Mouse (Mus musculus) urinary bladder, postnatal 36 days (tissue): ENCODE results near the gene Fasn.
"Not testable (repeated sequence)": the region's sequence is repeated elsewhere in the genome, so short reads cannot be mapped to it uniquely, and the experiment has no call there.

Source experiments
- DNase-seq, 2 experiments: peaks; one replicate each; pipeline ENCODE4 v3.0.0; 2022; ENCODE audit warnings: low spot score in 2 of 2, mixed read lengths in 1 of 2

The Fasn gene

GRCm38 (mm10) chr11:120798244-120798643, 26.1 kb downstream of the Fasn start:
- DNase-seq, result no peak

- no peak for DNase-seq
Observed at GRCm38 (mm10) chr11:120796614-120796946, 27.8 kb downstream of the Fasn start.

- DNase-seq, result peak; percentile 96 to 98
Observed at GRCm38 (mm10) chr11:120795756-120796613, 28.4 kb downstream of the Fasn start, which contains the start of gene Dus1l. Dus1l (minus strand) TSS chr11:120796403.

- no peak for DNase-seq
Observed at GRCm38 (mm10) chr11:120792652-120793051, 31.7 kb downstream of the Fasn start.

- DNase-seq, result no peak
Observed at GRCm38 (mm10) chr11:120789810-120790209, 34.5 kb downstream of the Fasn start.

GRCm38 (mm10) chr11:120789355-120789754, 35.0 kb downstream of the Fasn start:
- DNase-seq, result no peak

GRCm38 (mm10) chr11:120788460-120788859, 35.9 kb downstream of the Fasn start:
- DNase-seq, result not testable (repeated sequence)

GRCm38 (mm10) chr11:120785145-120785544, 39.2 kb downstream of the Fasn start:
- no peak for DNase-seq

- peak; percentile 79 to 85 for DNase-seq
Observed at GRCm38 (mm10) chr11:120784064-120784791, 40.1 kb downstream of the Fasn start, which contains the start of the genes Rfng and Gps1. Rfng (minus strand) TSS chr11:120784207. Gps1 (plus strand) TSS chr11:120784272.

- peak in 1 of 2 experiments; percentile 20 for DNase-seq
Observed at GRCm38 (mm10) chr11:120783426-120784063, 40.8 kb downstream of the Fasn start.

- DNase-seq, result not testable (repeated sequence)
Observed at GRCm38 (mm10) chr11:120781361-120781760, 43.0 kb downstream of the Fasn start.

GRCm38 (mm10) chr11:120779876-120780275, 44.5 kb downstream of the Fasn start:
- no peak for DNase-seq

- DNase-seq, result no peak
Observed at GRCm38 (mm10) chr11:120777123-120777522, 47.2 kb downstream of the Fasn start.

- DNase-seq, result peak; percentile 91 to 95
Observed at GRCm38 (mm10) chr11:120775774-120776469, 48.4 kb downstream of the Fasn start.

- DNase-seq, result no peak
Observed at GRCm38 (mm10) chr11:120773463-120774190, 50.7 kb downstream of the Fasn start.

GRCm38 (mm10) chr11:120772749-120773148, 51.6 kb downstream of the Fasn start:
- DNase-seq, result no peak

- DNase-seq, result no peak
Observed at GRCm38 (mm10) chr11:120768206-120768605, 56.1 kb downstream of the Fasn start.

- DNase-seq, result not testable (repeated sequence)
Observed at GRCm38 (mm10) chr11:120767023-120767422, 57.3 kb downstream of the Fasn start.

GRCm38 (mm10) chr11:120763121-120763999, 61.0 kb downstream of the Fasn start:
- not testable (repeated sequence) for DNase-seq

GRCm38 (mm10) chr11:120762672-120763041, 61.7 kb downstream of the Fasn start, which contains the start of gene Hmga1b:
Hmga1b (plus strand) TSS chr11:120762794.
- not testable (repeated sequence) for DNase-seq
